Mouse (Mus musculus): ENCODE data around the gene Lhfpl5. TPM values are rescaled to one million over a fixed set of nuclear protein-coding genes. Genes with fewer than 3 reads are reported as not detected.

Gene Lhfpl5
- polyA plus RNA-seq, 1 experiment, result 0.04 TPM

DNA sequence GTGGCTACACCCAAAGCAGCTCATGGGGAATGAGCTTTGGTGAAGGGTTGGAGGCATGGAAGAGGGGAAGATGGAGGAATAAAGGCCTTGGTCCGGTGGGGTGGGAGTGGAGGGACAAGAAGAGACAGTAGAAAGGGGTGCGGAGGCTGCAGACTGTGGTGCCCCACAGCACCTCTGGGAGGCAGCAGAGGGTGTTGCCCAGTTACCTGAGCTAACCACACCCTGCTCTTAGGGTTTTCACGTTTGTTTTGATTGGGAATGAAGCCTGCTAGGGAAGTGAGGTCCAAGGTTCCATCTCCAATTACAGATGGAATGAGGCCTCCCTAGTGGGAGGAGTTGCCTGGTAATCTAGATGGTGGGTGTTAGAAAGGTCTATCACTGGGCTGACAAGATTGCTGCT, 53.7 kb downstream of the Lhfpl5 start:
- Histone ChIP-seq H3K27me3 (ENCODE audit: control insufficient read depth, insufficient read depth, insufficient read length) (peaks cover 14% of the 10 kb centered on the region), H3ac (ENCODE audit: control insufficient read depth, insufficient read length) (no peak overlapping the region), H3K4me2 (ENCODE audit: low read depth) (no peak overlapping the region), H3K79me2 (ENCODE audit: control insufficient read depth, insufficient read depth) (no peaks in the 10 kb centered on the region), H3K36me3 (ENCODE audit: control insufficient read depth, insufficient read depth) (no peaks in the 10 kb centered on the region), H3K4me3 (no peak overlapping the region)
- TF ChIP-seq POLR2AphosphoS2 (IDR thresholded peaks at IDR 0.05; ENCODE audit: insufficient read length, low read depth) (no peak), SRF (IDR thresholded peaks at IDR 0.05; ENCODE audit: control insufficient read depth, insufficient read length, low read depth) (no peak), USF1 (IDR thresholded peaks at IDR 0.05; ENCODE audit: low read depth) (no peak), REST (IDR thresholded peaks at IDR 0.05; ENCODE audit: insufficient read depth, insufficient read length) (no peak), MYOG (IDR thresholded peaks at IDR 0.05; ENCODE audit: control insufficient read depth in 1 of 3, insufficient read depth in 1 of 3, insufficient read length in 2 of 3, low read depth in 2 of 3) (no peak), MAX (IDR thresholded peaks at IDR 0.05; ENCODE audit: low read depth) (no peak), E2F4 (IDR thresholded peaks at IDR 0.05; ENCODE audit: insufficient read depth) (no peak), CEBPB (IDR thresholded peaks at IDR 0.05; ENCODE audit: insufficient read depth, poor library complexity, severe bottlenecking) (no peak), POLR2A (IDR thresholded peaks at IDR 0.05; ENCODE audit: insufficient read length, low read depth) (no peak), TCF3 (IDR thresholded peaks at IDR 0.05; ENCODE audit: insufficient read length, low read depth) (no peak), TCF12 (IDR thresholded peaks at IDR 0.05; ENCODE audit: insufficient read depth, poor library complexity, severe bottlenecking) (no peak), MYOD1 (IDR thresholded peaks at IDR 0.05; ENCODE audit: control insufficient read depth in 1 of 3, insufficient read length in 2 of 3, low read depth in 2 of 3) (no peak)

Other genes starting within 250 kb of the Lhfpl5 start
- 2,984 TPM for gene Rpl10a, start 247.2 kb upstream of the Lhfpl5 start, polyA plus RNA-seq (2012; fragmentation: generic; extraction: Trizol)
- gene Tead3, start 224.8 kb upstream of the Lhfpl5 start, polyA plus RNA-seq (2012; fragmentation: generic; extraction: Trizol), result 20.1 TPM
- gene Tulp1, start 210.4 kb upstream of the Lhfpl5 start, polyA plus RNA-seq (2012; fragmentation: generic; extraction: Trizol), result not detected
- 11.6 TPM for gene Fkbp5, start 58.1 kb upstream of the Lhfpl5 start, polyA plus RNA-seq (2012; fragmentation: generic; extraction: Trizol)
- not detected for gene Armc12, start 44.8 kb upstream of the Lhfpl5 start, polyA plus RNA-seq (2012; fragmentation: generic; extraction: Trizol)
- gene Clpsl2, start 26.2 kb upstream of the Lhfpl5 start, polyA plus RNA-seq (2012; fragmentation: generic; extraction: Trizol), result not detected
- gene Clps, start 14.9 kb upstream of the Lhfpl5 start, polyA plus RNA-seq (2012; fragmentation: generic; extraction: Trizol), result not detected
- gene Srpk1, start 47.1 kb downstream of the Lhfpl5 start, polyA plus RNA-seq (2012; fragmentation: generic; extraction: Trizol), result 18.2 TPM
- not detected for gene Slc26a8, start 114.6 kb downstream of the Lhfpl5 start, polyA plus RNA-seq (2012; fragmentation: generic; extraction: Trizol)
- gene Mapk14, start 115.7 kb downstream of the Lhfpl5 start, polyA plus RNA-seq (2012; fragmentation: generic; extraction: Trizol), result 34.6 TPM
- not detected for gene AC170998.1, start 150.4 kb downstream of the Lhfpl5 start, polyA plus RNA-seq (2012; fragmentation: generic; extraction: Trizol)
- 0.08 TPM for gene Mapk13, start 193.7 kb downstream of the Lhfpl5 start, polyA plus RNA-seq (2012; fragmentation: generic; extraction: Trizol)
- gene Brpf3, start 225.4 kb downstream of the Lhfpl5 start, polyA plus RNA-seq (2012; fragmentation: generic; extraction: Trizol), result 6.7 TPM

Measured in myocyte (in vitro differentiated cells).